25 mouse cellular contexts compared by ENCODE assay signal in genomic region chr19:26721741-26722140, GRCm38 (mm10).
DNase-seq lines count a peak whose midpoint lies in the region; ATAC-seq and TF ChIP-seq lines count a peak whose summit lies in the region.
"Had no signal": no experiment of that assay in that cellular context is flagged by ENCODE, and none has a peak within 500 bp of the region (broad histone marks: within the 10 kb centered on the region; RNA-seq: fewer than 3 reads in every experiment).

No protein-coding gene starts in this region.

- H3K9ac ChIP-seq in liver, embryonic 11.5 days (ENCODE audit: low read depth, low read length) = no peak overlapping the region
- H3K9ac ChIP-seq: hindbrain, embryonic 15.5 days; kidney, embryonic 15.5 days; limb, embryonic 15.5 days; liver, embryonic 14.5 days; midbrain, embryonic 13.5 days; neural tube, embryonic 13.5 days had no signal

- peaks cover 18% of the 10 kb centered on the region for H3K4me1 ChIP-seq in cerebellum, adult 2 months (ENCODE audit: control insufficient read depth, insufficient read depth, low read length)
- no peaks in the 10 kb centered on the region for H3K4me1 ChIP-seq in liver, embryonic 11.5 days (replicated peaks; ENCODE audit: control insufficient read depth, insufficient read depth, low read length)
- H3K4me1 ChIP-seq: hindbrain, embryonic 10.5 days; hindbrain, embryonic 15.5 days; kidney, embryonic 15.5 days; limb, embryonic 10.5 days had no signal

- DNase-seq in cerebellum, adult 2 months = peak in 1 of 2 experiments; percentile 69
- no peak for DNase-seq in cerebellum, adult 11-12 months
- DNase-seq in frontal cortex, postnatal 25 days (ENCODE audit: low spot score in 2 of 2) = no peak
- DNase-seq in heart, adult 11 months = peak; percentile 74
- DNase-seq in heart, adult 18-20 months = no peak
- DNase-seq in liver, embryonic 11.5 days (ENCODE audit: low spot score) = no peak
- DNase-seq: adrenal gland, postnatal 10 days; heart, postnatal 14 days; kidney, adult 11 months; kidney, postnatal 36 days; lung, adult 2 months; lung, postnatal 10 days; thymus, postnatal 4 days had no signal

- peak overlapping the region; percentile 54 for H3K27ac ChIP-seq in cerebellum, adult 2 months (ENCODE audit: insufficient read depth, low read length)
- H3K27ac ChIP-seq in liver, embryonic 11.5 days (ENCODE audit: low read depth, low read length) = no peak overlapping the region
- H3K27ac ChIP-seq: hindbrain, embryonic 10.5 days; hindbrain, embryonic 15.5 days; kidney, embryonic 15.5 days; limb, embryonic 10.5 days; limb, embryonic 15.5 days; liver, embryonic 14.5 days; macrophage; midbrain, embryonic 13.5 days; neural tube, embryonic 13.5 days had no signal

- no peak overlapping the region for H3K4me2 ChIP-seq in liver, embryonic 11.5 days
- H3K4me2 ChIP-seq: hindbrain, embryonic 15.5 days; kidney, embryonic 15.5 days; limb, embryonic 15.5 days; midbrain, embryonic 13.5 days; neural tube, embryonic 13.5 days had no signal

- 8% methylated on average over 6 of the region's 6 CpGs for WGBS in cerebellum, adult 2 months
- 82% methylated on average over 6 of the region's 6 CpGs for WGBS in liver, embryonic 11.5 days

- H3K36me3 ChIP-seq in liver, embryonic 11.5 days (ENCODE audit: control insufficient read depth, insufficient read depth, low read length) = no peaks in the 10 kb centered on the region
- H3K36me3 ChIP-seq: hindbrain, embryonic 10.5 days; hindbrain, embryonic 15.5 days; limb, embryonic 10.5 days; midbrain, embryonic 13.5 days; neural tube, embryonic 13.5 days had no signal

- peak; percentile 32 for ATAC-seq in frontal cortex, adult (ENCODE audit: low TSS enrichment)
- ATAC-seq in liver, embryonic 11.5 days (replicated peaks; ENCODE audit: low FRiP score) = no peak
- ATAC-seq: forebrain, embryonic 16.5 days; inflammation-experienced regulatory T-cells, adult 6 months; midbrain, embryonic 13.5 days had no signal

- H3K27me3 ChIP-seq in cerebellum, adult 2 months (ENCODE audit: control insufficient read depth, insufficient read depth, low read length) = no peaks in the 10 kb centered on the region
- H3K27me3 ChIP-seq in liver, embryonic 11.5 days (replicated peaks; ENCODE audit: control insufficient read depth, insufficient read depth, low read length) = no peaks in the 10 kb centered on the region
- H3K27me3 ChIP-seq: hindbrain, embryonic 15.5 days; kidney, embryonic 15.5 days; limb, embryonic 15.5 days; neural tube, embryonic 13.5 days had no signal

- no peak overlapping the region for H3K4me3 ChIP-seq in cerebellum, adult 2 months (replicated peaks; ENCODE audit: insufficient read depth, low read depth, low read length)
- no peak overlapping the region for H3K4me3 ChIP-seq in liver, embryonic 11.5 days (ENCODE audit: low read depth, low read length)
- H3K4me3 ChIP-seq: hindbrain, embryonic 10.5 days; hindbrain, embryonic 15.5 days; kidney, embryonic 15.5 days; limb, embryonic 10.5 days; limb, embryonic 15.5 days; midbrain, embryonic 13.5 days; neural tube, embryonic 13.5 days had no signal

- TF ChIP-seq CTCF in cerebellum, adult 2 months (IDR thresholded peaks at IDR 0.05; ENCODE audit: borderline replicate concordance, insufficient read depth, low read depth, low read length) = no peak

- TF ChIP-seq POLR2A in cerebellum, adult 2 months (IDR thresholded peaks at IDR 0.05; ENCODE audit: borderline replicate concordance, insufficient read depth, low read length) = no peak

- no peaks in the 10 kb centered on the region for H3K9me3 ChIP-seq in liver, embryonic 11.5 days (ENCODE audit: control insufficient read depth, low read length)
- H3K9me3 ChIP-seq: hindbrain, embryonic 10.5 days; hindbrain, embryonic 15.5 days; kidney, embryonic 15.5 days; limb, embryonic 10.5 days; limb, embryonic 15.5 days; midbrain, embryonic 13.5 days; neural tube, embryonic 13.5 days had no signal
